Mouse (Mus musculus): ENCODE measurements around the gene Ccdc88a.

DNA sequence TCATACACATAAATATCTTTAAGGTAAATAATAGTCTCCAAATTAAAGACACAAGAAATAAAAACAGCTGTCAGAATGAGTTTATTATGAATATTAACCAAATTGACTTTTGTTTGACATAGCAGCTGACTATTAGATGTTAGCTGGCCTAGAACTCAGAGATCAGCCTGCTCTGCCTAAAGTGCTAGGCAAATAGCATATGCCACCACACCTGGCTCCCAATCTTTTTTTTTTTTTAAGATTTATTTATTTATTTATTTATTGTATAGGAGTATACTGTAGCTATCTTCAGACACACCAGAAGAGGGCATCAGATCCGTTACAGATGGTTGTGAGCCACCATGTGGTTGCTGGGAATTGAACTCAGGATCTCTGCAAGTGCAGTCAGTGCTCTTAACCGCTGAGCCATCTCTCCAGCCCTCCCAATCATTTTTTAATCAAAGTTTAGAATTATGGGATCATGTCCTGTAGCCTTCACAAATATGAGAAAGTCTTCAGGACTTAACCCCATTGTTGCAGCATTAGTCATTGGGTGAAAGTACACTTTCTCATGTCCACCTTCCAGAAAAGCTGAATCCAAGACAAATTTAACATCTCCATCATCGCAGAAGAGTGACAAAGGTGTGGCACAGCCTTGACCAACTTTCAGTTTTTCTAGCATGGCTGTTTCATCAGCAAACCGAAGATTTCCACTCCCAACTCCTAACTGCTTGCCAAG is 139.5 kb downstream of the Ccdc88a start:
- TF ChIP-seq CTCF (IDR thresholded peaks at IDR 0.05), result peak; percentile 11; the same call in 1 of the 2 replicates
- TF ChIP-seq EP300 (IDR thresholded peaks at IDR 0.05), result no peak

Measured in lung, postnatal 0 days (tissue).